Mouse (Mus musculus): ENCODE measurements around the gene Slc41a2. TPM values are rescaled to one million over a fixed set of nuclear protein-coding genes. Genes with fewer than 3 reads are reported as not detected.
A peak's percentile ranks its signal among the peaks of the same experiment; 100 is the strongest.

The Slc41a2 gene
- polyA plus RNA-seq, 1 experiment from 2014 or later: 0.87 TPM

DNA sequence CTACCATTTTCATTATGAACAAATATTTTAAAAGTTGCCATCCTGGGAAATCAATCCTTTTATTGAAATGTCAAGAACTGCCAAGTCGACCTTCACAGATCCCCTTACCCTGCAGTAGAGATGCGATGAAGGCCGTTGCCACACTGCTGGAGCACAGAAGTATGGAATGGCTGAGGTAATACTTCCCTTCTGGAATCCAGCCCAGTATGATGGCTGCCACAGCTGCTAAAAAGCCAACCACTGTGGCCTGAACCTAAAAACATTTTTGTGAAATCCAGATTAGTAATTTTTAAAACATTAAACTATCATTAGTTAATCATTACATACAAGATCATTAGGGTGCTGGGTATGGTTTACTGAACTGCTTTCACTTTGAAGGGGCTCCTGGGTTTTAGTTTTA, 36.6 kb downstream of the Slc41a2 start:
- Histone ChIP-seq H3K4me1 (replicated peaks; ENCODE audit: insufficient read depth, low read length) (no peaks in the 10 kb centered on the region), H3K9ac (ENCODE audit: low read depth, low read length) (no peak overlapping the region), H3K9me3 (replicated peaks; ENCODE audit: low read length) (no peaks in the 10 kb centered on the region), H3K27ac (no peak overlapping the region), H3K36me3 (ENCODE audit: insufficient read depth, low read length) (no peaks in the 10 kb centered on the region), H3K27me3 (ENCODE audit: insufficient read depth, low read length) (no peaks in the 10 kb centered on the region), H3K4me2 (ENCODE audit: low read length) (no peak overlapping the region), H3K4me3 (replicated peaks; ENCODE audit: low read depth, low read length) (no peak overlapping the region)
- WGBS: 55% methylated on average over 3 of the region's 3 CpGs
- DNase-seq (ENCODE audit: low spot score) (peak; percentile 3), ATAC-seq (replicated peaks; ENCODE audit: low FRiP score, low read depth) (no peak)
- TF ChIP-seq CTCF (IDR thresholded peaks at IDR 0.05; ENCODE audit: low read depth): no peak

DNA sequence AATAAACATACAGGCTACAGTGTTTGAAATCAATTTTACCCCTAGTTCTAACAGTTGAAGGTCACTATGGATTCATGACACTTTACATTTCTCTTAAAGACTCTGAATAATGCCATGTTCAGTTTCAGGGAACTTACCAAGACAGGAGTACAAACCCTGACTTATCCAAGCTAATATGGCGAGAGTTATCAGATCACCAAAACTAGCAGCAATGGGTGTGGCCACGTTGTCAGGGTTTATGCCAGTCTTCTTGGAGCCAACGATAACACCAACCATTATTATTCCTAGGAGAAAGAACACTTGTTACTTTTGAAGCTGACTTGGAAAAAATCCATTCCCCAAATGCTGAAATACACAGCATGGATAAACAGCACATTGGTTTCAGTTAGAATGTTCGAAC, 40.7 kb downstream of the Slc41a2 start:
- no peak overlapping the region for H3K9ac ChIP-seq (ENCODE audit: low read depth, low read length)
- WGBS: 79% methylated on average over 4 of the region's 4 CpGs
- DNase-seq (ENCODE audit: low spot score) (no peak), ATAC-seq (replicated peaks; ENCODE audit: low FRiP score, low read depth) (no peak)
- H3K27me3 ChIP-seq (ENCODE audit: insufficient read depth, low read length): no peaks in the 10 kb centered on the region
- H3K4me3 ChIP-seq (replicated peaks; ENCODE audit: low read depth, low read length): no peak overlapping the region
- H3K9me3 ChIP-seq (replicated peaks; ENCODE audit: low read length): no peaks in the 10 kb centered on the region
- no peak for TF ChIP-seq CTCF (IDR thresholded peaks at IDR 0.05; ENCODE audit: low read depth)
- H3K4me1 ChIP-seq (replicated peaks; ENCODE audit: insufficient read depth, low read length): no peaks in the 10 kb centered on the region
- H3K4me2 ChIP-seq (ENCODE audit: low read length): no peak overlapping the region
- H3K27ac ChIP-seq: no peak overlapping the region
- no peaks in the 10 kb centered on the region for H3K36me3 ChIP-seq (ENCODE audit: insufficient read depth, low read length)

DNA sequence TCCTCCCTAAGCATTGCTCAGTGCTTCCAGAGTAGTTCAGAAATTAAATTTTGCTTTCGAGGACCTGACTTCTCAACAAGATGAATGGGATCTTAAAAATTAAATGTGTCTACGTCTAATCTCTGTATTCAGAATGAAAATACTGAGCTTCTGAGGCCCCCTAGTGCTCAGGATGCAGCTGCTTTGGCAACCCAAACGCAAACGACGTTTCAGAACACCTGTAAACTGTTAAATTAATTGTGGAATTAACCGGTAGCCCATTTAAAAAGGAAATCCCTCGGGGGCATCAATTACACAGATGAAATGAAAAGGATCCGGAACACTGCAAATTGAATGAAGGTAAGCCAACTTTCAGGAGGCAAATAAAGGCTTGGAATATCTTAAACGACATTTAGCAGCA, 42.9 kb downstream of the Slc41a2 start:
- no peaks in the 10 kb centered on the region for H3K36me3 ChIP-seq (ENCODE audit: insufficient read depth, low read length)
- H3K4me2 ChIP-seq (ENCODE audit: low read length): no peak overlapping the region
- H3K9me3 ChIP-seq (replicated peaks; ENCODE audit: low read length): no peaks in the 10 kb centered on the region
- no peak overlapping the region for H3K9ac ChIP-seq (ENCODE audit: low read depth, low read length)
- no peak overlapping the region for H3K4me3 ChIP-seq (replicated peaks; ENCODE audit: low read depth, low read length)
- H3K4me1 ChIP-seq (replicated peaks; ENCODE audit: insufficient read depth, low read length): no peaks in the 10 kb centered on the region
- WGBS: 25% methylated on average over 9 of the region's 9 CpGs
- no peaks in the 10 kb centered on the region for H3K27me3 ChIP-seq (ENCODE audit: insufficient read depth, low read length)
- no peak for ATAC-seq (replicated peaks; ENCODE audit: low FRiP score, low read depth)
- no peak overlapping the region for H3K27ac ChIP-seq
- DNase-seq (ENCODE audit: low spot score): peak; percentile 59
- TF ChIP-seq CTCF (IDR thresholded peaks at IDR 0.05; ENCODE audit: low read depth): peak; percentile 69

DNA sequence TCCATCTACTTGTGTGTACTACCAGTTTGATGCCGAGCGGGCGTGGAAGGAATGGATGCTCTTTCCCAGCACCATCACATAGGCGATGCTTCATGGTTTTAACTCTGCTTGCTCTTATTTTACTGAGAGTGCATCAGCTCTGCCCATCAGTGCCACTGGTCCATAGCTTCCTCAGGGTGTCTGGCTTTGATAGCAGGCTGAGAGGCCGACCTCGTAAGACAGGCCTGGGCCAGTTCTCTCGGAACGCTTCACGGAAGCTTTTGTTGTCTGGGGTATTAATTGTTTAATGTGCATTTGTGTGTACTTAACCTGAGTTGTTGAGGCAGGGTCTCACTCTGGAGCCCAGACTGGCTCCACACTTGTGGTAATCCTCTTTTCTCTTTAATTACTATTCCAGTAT, 44.3 kb downstream of the Slc41a2 start:
- no peak for TF ChIP-seq CTCF (IDR thresholded peaks at IDR 0.05; ENCODE audit: low read depth)
- ATAC-seq (replicated peaks; ENCODE audit: low FRiP score, low read depth) (no peak), DNase-seq (ENCODE audit: low spot score) (no peak)
- WGBS: 93% methylated on average over 9 of the region's 9 CpGs
- H3K36me3 ChIP-seq (ENCODE audit: insufficient read depth, low read length): no peaks in the 10 kb centered on the region
- no peaks in the 10 kb centered on the region for H3K4me1 ChIP-seq (replicated peaks; ENCODE audit: insufficient read depth, low read length)
- H3K4me2 ChIP-seq (ENCODE audit: low read length): no peak overlapping the region
- no peak overlapping the region for H3K27ac ChIP-seq
- H3K4me3 ChIP-seq (replicated peaks; ENCODE audit: low read depth, low read length): no peak overlapping the region
- no peak overlapping the region for H3K9ac ChIP-seq (ENCODE audit: low read depth, low read length)
- H3K27me3 ChIP-seq (ENCODE audit: insufficient read depth, low read length): no peaks in the 10 kb centered on the region
- H3K9me3 ChIP-seq (replicated peaks; ENCODE audit: low read length): no peaks in the 10 kb centered on the region

DNA sequence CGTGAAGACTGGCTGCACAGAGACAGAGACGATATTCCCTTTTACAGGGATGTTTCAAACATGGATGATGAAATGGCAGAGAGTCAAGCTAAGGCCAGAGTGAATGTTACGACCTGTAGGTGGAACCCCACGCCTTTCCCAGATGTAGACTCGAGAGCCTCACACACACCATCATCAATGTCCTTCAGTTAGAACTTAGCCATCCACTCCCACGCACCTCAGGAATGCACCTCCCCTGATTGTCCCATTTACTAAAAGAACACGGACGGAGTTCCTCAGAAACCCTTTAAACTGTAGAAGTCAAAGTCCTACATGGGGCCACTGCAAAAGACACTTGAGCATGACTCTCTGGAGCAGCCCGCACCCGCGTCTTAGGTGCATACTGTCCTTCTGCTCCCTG, 46.0 kb downstream of the Slc41a2 start:
- Histone ChIP-seq H3K4me2 (ENCODE audit: low read length) (no peak overlapping the region), H3K27me3 (ENCODE audit: insufficient read depth, low read length) (no peaks in the 10 kb centered on the region), H3K4me3 (replicated peaks; ENCODE audit: low read depth, low read length) (no peak overlapping the region), H3K36me3 (ENCODE audit: insufficient read depth, low read length) (no peaks in the 10 kb centered on the region), H3K27ac (no peak overlapping the region), H3K9me3 (replicated peaks; ENCODE audit: low read length) (no peaks in the 10 kb centered on the region), H3K9ac (ENCODE audit: low read depth, low read length) (no peak overlapping the region), H3K4me1 (replicated peaks; ENCODE audit: insufficient read depth, low read length) (no peaks in the 10 kb centered on the region)
- 48% methylated on average over 11 of the region's 11 CpGs for WGBS
- peak; percentile 38; the same call in 1 of the 2 replicates for TF ChIP-seq CTCF (IDR thresholded peaks at IDR 0.05; ENCODE audit: low read depth)
- no peak for ATAC-seq (replicated peaks; ENCODE audit: low FRiP score, low read depth)
- peak; percentile 66 for DNase-seq (ENCODE audit: low spot score)

DNA sequence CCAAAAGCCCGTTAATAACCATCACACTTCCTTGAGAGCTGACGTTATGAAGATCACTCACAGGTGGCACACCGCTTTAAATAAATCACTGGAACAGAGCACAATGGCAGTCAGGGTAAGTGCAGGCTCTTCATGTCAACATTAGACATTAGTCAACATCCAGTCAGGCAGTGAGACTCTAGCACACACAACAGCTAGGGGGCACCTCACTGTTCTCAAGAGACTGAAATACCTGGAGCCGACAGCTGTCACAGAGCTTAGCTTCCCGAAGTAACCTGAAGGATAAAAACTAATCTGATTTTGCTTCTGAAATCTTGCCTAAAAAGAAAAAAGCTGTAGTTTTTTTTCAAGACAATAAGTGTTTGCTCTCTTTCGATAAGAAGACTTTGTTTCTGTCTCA, 49.9 kb downstream of the Slc41a2 start:
- Histone ChIP-seq H3K4me3 (replicated peaks; ENCODE audit: low read depth, low read length) (no peak overlapping the region), H3K27me3 (ENCODE audit: insufficient read depth, low read length) (no peaks in the 10 kb centered on the region), H3K4me2 (ENCODE audit: low read length) (no peak overlapping the region), H3K36me3 (ENCODE audit: insufficient read depth, low read length) (no peaks in the 10 kb centered on the region), H3K9me3 (replicated peaks; ENCODE audit: low read length) (no peaks in the 10 kb centered on the region), H3K27ac (no peak overlapping the region), H3K9ac (ENCODE audit: low read depth, low read length) (no peak overlapping the region), H3K4me1 (replicated peaks; ENCODE audit: insufficient read depth, low read length) (no peaks in the 10 kb centered on the region)
- TF ChIP-seq CTCF (IDR thresholded peaks at IDR 0.05; ENCODE audit: low read depth): peak; percentile 35; the same call in 1 of the 2 replicates
- no peak for DNase-seq (ENCODE audit: low spot score)
- WGBS: 74% methylated on average over 6 of the region's 6 CpGs
- ATAC-seq (replicated peaks; ENCODE audit: low FRiP score, low read depth): no peak

DNA sequence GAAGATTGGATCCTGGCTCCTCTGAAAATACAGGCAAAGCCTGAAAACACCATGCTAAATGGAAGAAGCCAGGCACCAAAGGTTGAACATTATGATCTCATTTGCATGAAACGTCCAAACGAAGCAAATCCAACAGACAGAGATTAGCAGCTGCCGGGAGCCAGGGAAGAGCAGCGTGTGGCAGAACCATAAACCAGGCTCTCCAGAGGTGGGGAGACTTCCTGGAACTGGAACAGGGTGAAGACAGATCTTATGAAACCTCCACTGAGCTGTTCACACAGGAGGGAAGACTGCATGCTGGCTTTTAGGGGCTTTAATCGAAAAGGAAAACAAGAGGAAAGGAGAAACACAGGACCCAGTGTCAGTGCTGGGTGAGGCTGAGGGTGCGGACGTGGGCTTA, 51.3 kb downstream of the Slc41a2 start:
- no peak for TF ChIP-seq CTCF (IDR thresholded peaks at IDR 0.05; ENCODE audit: low read depth)
- no peaks in the 10 kb centered on the region for H3K36me3 ChIP-seq (ENCODE audit: insufficient read depth, low read length)
- H3K4me2 ChIP-seq (ENCODE audit: low read length): no peak overlapping the region
- H3K27ac ChIP-seq: no peak overlapping the region
- H3K9me3 ChIP-seq (replicated peaks; ENCODE audit: low read length): no peaks in the 10 kb centered on the region
- no peaks in the 10 kb centered on the region for H3K4me1 ChIP-seq (replicated peaks; ENCODE audit: insufficient read depth, low read length)
- no peak overlapping the region for H3K4me3 ChIP-seq (replicated peaks; ENCODE audit: low read depth, low read length)
- WGBS: 45% methylated on average over 7 of the region's 7 CpGs
- no peaks in the 10 kb centered on the region for H3K27me3 ChIP-seq (ENCODE audit: insufficient read depth, low read length)
- DNase-seq (ENCODE audit: low spot score): no peak
- H3K9ac ChIP-seq (ENCODE audit: low read depth, low read length): no peak overlapping the region
- ATAC-seq (replicated peaks; ENCODE audit: low FRiP score, low read depth): no peak

Measured in kidney, postnatal 0 days (tissue).